Mouse (Mus musculus) cerebellum, postnatal 10 days (tissue): ENCODE results near the gene Spock2.
A peak's percentile ranks its signal among the peaks of the same experiment; 100 is the strongest.

Source experiments
- DNase-seq, 2 experiments: peaks; one replicate each; pipeline ENCODE4 v3.0.0; 2021; ENCODE audit warnings: mixed read lengths in 2 of 2

Gene Spock2

GRCm38 (mm10) chr10:60106146-60106530, at the start of gene Spock2:
Gene Spock2 (plus strand): TSS chr10:60106219.
- peak in 1 of 2 experiments; percentile 81 for DNase-seq

DNA sequence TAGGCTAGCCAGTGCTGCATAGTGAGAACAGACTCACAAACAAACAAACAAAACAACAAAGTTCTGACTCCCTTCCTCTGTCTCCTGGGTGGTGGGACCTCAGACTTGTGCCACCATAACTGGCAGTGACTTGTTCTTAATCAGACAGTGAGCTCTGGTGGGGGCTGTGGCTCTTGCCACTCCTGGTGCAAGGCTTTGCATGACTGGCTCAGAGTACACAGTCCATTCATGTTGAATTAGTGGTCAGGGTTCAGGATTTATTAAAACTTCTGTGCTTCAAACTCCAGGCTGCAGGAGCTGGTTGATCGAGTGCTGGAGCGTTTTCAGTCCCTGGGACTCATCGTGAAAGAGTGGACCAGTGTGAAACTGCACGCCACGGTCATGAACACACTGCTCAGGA, 43.8 kb upstream of the Spock2 start:
- DNase-seq, result no peak

DNA sequence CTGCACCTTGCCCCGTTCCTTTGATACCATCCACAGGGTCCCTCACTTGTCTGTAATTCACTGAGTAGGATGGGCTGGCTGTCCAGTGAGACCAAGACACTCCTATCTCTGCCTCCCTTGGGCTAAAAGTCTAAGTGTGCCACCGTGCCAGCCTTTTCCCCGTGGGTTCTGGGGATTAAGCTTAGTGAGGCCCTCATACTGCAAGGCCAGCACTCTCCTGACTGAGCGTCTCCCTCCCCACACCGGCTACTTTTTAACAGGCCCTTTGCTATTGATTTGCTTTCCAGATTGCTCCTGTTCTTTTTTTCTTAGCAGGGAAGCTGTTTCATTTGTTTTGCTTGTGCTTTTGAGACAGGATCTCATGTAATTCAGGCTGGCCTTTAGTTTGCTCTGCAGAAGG, 43.1 kb upstream of the Spock2 start:
- DNase-seq, result no peak

DNA sequence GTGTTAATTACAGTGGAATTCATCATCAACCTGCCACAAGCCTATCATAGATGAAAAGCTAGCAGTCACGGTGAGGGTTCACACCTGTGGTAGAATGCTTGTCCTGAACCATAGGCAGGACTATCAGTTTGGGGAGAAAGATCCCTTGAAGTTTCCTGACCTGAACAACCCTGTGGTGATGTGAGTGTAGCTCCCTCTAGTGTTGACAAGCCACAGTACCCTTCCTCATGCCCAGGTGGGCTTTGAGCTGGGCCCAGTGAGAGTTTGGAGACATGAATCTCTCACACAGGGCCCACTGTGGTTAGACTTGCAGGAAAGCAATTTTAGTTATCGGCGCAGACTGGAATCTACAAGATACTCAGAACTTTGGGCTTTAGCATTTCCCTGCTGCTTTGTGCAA, 39.5 kb upstream of the Spock2 start:
- DNase-seq, result peak; percentile 66 to 73

- DNase-seq, result no peak
Measured at GRCm38 (mm10) chr10:60075159-60075558, 30.9 kb upstream of the Spock2 start.

GRCm38 (mm10) chr10:60077226-60077625, 28.8 kb upstream of the Spock2 start:
- no peak for DNase-seq

DNA sequence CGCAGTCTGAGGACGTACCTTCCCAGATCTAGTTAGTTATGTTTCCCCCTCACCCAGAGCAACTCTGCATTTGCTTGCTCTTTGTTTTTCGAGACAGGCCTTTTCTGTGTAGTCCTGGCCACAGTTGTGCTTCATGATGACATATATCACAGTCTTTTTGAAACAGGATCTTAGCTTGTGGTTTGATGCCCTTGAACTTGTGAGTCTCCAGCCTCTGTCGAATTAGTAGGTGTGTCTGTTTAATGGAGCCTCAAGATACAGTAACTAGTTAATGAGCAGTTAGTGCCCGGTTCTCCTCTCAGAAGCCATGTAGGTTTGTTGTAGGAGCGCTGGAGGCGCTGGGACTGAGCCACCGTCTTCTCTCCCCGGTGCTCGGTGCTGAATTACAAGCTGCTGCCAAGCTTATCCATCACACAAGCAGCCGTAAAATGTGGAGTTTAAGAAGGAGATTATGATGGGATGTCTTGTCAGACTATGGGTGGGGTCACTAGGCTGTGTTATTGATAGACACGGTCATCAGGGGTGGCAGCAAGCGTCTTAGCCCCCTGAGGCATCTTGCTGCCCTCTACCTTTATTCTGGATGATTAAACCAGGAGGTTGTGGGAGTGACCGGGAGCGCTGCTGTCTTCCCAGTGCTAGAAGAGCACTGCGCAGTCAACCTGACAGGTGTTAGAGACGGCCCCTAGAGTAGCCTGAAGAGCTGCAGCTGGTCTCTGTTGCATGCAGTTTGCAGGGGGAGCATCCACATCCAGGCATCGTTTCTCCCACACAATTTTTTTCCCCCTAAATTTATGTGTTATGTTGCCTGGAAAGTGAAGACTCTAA, 28.1 kb upstream of the Spock2 start:
- no peak for DNase-seq

GRCm38 (mm10) chr10:60078561-60078917, 27.5 kb upstream of the Spock2 start:
- DNase-seq, result peak; percentile 69 to 70

DNA sequence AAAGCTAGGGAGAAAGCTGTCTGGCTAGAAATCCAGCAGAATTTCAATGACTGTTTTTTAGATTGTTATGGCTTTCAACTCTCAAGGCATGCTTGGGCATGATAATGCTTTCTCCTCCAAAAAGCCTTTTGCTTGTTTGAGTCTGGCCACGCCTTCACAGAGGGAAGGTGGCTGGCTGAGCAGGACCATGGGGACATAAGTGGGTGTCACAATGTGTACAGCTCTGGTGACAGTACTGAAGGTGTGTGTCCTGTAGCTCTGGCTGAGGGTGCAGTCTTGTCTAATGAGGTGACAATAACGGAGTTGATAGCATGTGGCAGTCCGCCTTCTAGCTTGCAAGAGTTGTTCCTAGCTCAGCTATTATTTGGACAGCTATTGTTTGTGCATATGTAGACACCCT, 25.8 kb upstream of the Spock2 start:
- no peak for DNase-seq

DNA sequence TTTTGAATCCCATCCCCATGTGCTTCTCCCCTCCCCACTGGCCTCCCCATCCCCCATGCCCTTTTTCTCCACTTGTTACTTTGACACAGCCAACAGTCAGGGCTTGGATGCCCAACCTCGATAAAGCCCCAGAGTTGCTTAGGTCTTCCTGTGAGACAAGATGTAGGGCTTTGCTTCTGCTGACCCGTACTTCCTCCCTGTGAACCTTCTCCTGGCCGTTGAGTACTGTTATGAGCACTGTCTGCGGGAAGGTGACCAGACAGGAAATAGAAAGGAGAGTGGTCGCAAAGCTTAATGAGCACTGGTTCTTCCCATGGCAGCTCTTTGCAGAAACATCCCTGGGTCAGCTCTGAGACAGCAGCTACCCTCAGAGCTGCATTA, 25.4 kb upstream of the Spock2 start:
- no peak for DNase-seq

GRCm38 (mm10) chr10:60080982-60081825, 24.8 kb upstream of the Spock2 start:
- peak; percentile 56 to 67 for DNase-seq

DNA sequence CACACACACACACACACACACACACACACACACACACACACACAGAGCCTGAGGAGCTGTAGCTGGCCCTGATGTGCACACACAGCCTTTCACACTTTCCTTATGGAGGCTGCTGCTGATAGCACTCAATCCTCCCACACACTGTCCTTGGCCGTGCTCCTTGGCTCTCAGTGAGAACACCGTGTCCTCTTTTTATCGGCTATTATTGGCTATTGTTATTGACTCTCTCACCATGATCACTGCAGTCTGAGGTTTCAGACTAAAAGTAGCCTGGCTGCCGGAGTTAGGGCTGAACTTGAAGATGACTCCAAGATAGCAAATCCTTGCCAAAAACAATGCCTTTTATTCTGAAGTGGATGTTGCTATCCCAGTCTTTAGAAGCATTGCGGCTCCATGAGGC, 24.1 kb upstream of the Spock2 start:
- no peak for DNase-seq

DNA sequence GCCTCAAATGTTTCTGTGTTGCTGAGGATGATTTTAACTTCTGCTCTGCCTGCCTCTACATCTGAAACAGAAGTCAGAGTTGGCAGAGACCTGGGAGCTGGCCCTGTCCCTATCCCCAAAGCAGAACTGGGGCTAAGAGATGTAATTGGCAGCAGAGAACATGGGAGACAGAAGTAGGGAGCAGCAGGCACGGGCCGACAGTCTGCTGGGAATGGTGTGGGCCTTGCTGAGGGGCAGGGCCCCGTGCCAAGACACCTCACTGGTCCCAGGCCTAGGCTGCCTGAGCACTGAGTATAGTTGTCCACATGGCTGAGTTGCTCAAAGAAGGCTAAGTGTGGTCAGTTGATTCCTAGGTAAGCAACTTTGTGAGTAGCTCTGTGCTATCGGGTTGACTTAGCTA, 22.0 kb upstream of the Spock2 start:
- DNase-seq, result peak; percentile 51 to 70

DNA sequence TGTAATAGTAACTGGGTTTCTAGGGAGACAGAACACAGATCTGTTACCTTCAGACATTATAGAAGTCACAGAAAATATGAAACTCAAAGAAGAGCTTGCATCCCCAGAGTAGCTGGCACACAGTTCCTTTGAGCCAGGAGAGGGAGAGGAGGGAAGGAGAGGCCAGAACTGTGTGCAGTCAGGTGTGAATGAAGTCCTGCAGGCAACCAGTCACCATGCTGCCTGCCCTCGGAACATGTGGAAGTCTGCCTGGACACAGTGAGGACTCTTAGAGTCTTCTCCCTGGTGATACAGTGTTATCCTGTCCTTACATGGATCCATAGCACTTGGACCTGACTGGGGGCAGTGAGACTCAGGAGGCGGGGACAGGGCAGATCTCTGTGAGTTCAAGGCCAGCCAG, 13.7 kb upstream of the Spock2 start:
- DNase-seq, result peak; percentile 32 to 52

GRCm38 (mm10) chr10:60093751-60094150, 12.3 kb upstream of the Spock2 start:
- DNase-seq, result no peak

DNA sequence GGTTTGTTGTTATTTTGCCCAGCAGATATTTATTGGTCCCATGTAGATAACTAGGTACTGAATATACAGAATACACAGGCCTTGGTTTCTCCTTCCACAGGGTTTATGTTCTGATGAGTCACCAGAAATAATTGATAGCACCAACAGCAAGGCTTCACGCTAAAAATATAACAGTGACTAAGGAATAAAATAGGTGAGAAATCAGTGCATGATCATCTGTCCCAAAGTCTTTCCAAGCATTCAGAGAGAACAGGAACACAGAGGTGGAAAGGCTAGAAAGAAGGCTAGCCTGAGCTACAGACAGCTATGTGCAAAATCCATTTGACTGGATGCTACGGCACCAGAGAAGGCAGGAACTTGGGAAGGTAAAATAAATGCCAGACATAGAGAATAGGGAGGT, 10.5 kb upstream of the Spock2 start:
- no peak for DNase-seq

DNA sequence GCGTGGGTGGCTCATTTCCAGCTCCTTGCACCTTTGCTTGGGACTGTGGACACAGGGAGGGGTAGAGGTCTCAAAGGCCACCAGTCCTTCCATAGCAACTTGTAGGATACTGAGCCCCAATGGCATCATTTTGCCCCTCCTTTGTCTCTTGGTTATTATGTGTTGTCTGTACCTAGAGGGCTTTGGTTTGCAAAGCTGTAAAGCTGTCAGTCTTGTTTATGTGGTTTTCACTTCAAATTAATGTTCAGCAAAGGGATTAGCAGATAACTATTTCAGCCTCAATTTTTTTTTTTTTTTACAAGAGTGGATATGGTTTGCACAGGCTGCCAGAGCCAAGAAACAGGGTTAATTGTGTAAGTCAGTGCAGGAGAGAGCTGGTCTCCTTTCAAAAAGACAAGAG, 9.7 kb upstream of the Spock2 start:
- no peak for DNase-seq

DNA sequence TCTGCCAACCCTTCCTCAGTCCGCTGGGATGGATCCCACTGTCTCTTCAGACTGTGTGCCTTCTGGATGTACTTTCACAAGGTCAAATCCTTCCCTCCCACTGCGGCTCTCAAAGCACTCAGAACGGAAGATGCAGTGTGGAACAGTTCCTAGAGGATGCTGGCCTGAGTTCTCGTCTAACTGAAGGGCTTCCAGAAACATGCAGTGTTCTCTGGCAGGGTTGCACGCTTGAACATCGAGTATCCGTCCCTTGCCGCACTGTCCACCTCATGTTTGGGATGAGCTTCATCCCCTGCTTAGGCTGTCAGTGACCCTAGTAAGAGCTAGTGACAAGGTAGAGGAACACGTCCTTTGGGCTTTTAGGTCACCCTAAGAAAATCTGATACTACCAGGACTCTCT, 8.9 kb upstream of the Spock2 start:
- peak; percentile 63 to 69 for DNase-seq

- DNase-seq, result no peak
Measured at GRCm38 (mm10) chr10:60097774-60098173, 8.2 kb upstream of the Spock2 start.

- peak; percentile 36 to 39 for DNase-seq
Measured at GRCm38 (mm10) chr10:60105391-60106145, 451 bp upstream of the Spock2 start.

GRCm38 (mm10) chr10:60106531-60107186, 640 bp downstream of the Spock2 start:
- DNase-seq, result peak; percentile 76 to 82

- DNase-seq, result peak; percentile 78 to 79
Measured at GRCm38 (mm10) chr10:60107448-60107847, 1.4 kb downstream of the Spock2 start.
